Mouse (Mus musculus): ENCODE data around the gene Dcp1a. TPM values are rescaled to one million over a fixed set of nuclear protein-coding genes. Genes with fewer than 3 reads are reported as not detected.

Dcp1a gene
- total RNA-seq, 2 experiments from 2014 or later, result 7.2 to 8.1 TPM

DNA sequence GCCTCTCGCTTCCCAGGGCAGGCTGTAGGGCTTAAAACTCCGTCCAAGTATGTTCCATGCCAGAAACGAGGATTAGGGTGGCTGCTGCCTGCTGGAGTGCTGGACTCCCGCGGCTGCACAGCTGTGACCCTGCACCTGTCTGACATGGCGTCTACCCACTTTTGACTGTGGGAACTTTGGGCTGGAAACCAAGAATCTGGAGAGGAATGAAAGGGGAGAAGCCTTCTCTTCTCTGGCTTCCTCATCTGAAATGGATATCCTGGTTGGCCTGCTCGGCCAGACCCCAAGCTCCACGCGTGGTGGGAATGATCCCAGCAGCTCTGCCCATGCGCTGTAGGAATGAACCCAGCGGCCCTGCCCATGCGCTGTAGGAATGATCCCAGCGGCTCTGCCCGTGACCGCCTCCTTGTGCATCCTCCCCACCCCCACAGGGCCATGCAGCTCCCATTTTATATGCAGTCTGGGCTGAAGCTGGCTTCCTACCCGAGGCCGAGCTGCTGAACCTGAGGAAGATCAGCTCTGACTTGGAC is 80.1 kb downstream of the Dcp1a start:
- peak; percentile 82 for DNase-seq (ENCODE audit: low spot score)

DNA sequence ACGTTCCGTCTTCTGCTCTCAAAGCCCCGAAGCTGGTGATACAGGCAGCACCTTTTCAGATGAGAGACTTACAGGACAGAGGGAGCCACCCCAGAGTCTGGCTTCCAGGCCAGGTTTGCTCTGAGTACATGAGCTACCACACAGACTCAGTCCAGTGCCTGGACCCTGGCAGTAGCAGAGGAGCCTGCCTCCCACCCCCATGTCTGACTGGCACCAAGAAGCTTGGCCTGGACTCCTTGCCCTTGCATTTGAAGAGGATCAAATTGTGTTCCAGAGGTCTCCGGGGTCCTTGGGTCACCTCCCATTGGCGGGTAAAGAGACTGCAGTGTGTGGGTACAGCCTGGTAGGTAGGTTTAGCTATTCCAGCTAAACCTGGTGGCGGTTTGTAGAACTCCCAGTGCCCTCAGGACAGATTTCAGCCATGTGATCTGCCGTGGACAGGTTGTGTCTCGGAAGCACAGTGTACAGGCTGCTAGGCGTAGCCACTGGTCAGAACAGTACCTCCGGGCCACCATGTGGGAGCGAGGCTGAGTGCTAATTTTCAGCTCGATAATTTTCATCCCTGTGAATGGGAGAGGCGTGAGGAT is 81.6 kb downstream of the Dcp1a start:
- DNase-seq (ENCODE audit: low spot score), result no peak

DNA sequence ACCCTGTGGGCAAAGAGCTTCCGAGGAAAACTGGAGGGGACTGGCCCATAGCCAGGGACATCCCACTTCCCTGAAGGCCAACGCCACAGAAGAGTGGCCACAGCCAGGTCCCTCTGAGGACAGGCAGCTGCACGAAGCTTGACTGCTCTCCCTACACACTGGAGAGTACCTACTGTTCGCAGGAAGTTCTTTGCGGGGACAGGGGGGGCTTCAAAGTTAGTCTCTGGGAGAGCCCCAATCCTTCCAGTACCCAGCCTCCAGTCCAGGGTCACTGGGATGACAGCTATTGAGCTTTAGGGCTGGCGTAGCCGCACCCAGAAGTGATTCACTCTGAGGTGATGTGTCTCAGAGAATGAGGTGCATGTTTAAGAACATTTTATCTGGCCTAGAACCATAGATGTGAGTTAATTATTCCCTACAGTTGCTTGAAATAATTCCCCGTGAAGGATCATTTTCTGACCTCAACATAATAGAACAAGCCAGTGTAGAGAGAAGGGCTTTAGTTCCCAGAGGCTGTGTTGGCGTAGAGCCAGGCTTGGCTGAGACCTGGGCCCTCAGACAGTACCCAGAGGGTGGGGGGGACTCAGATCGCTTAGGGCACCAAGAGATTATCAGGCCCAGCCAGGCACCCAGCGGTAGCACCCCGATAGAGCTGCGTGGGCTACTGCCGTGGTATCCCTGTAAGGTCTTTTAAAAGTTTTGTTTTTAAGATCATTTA is 82.3 kb downstream of the Dcp1a start:
- DNase-seq (ENCODE audit: low spot score), result no peak

DNA sequence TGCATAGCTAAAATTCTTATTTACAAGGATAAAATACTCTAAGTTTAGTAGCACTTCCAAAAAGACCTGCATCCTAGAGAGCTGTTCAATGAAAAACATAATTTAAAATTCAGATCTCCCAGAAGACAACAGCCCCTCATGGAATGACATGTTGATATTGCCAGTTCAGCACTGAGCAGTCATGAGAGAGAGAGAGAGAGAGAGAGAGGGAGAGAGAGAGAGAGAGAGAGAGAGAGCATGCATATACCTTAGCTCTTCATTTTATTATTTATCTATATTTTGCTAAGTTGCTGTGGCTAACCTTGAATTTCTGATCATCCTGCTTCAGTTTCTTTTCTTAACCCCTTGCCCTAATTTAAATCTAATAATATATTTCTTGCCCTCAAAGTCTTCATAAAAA is 83.0 kb downstream of the Dcp1a start:
- DNase-seq (ENCODE audit: low spot score), result no peak

DNA sequence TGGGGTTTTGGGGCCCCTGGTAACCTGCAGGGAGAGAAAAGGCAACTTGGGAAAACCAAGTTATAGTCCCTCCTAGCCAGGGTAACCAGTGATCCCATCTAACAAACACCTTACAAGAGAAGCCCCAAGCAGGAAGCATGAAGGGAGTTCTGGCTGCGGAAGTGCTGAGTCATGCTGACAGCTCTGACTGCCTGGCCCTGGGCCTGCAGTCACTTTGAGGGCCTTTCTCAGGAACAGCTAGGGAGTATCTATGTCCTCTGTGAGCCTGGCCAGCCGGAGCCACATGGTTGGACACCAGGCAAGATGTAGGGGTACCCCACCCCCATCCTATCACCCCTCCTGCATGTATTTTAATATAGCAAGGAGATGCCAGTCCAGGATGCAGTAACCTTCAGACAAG is 85.1 kb downstream of the Dcp1a start:
- peak; percentile 79 for DNase-seq (ENCODE audit: low spot score)

DNA sequence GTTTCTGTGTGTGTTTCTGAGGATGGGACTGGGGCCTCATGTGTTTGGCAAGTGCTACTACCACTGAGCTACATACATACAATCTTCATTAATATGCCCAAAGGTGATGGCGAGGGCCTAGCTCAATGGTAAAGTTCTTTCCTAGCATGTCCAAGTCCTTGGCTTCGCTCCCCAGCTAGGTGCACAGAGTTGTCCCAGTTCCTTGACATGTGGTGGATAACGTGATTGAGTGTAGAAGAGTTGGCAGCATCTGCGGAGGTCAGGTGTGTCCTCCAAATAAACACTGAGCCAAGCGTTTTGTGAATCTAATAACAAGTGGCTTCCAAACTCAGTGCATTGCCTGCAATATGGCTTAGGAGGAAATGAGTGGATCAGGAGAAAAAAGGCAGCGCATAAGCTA is 87.0 kb downstream of the Dcp1a start:
- no peak for DNase-seq (ENCODE audit: low spot score)

DNA sequence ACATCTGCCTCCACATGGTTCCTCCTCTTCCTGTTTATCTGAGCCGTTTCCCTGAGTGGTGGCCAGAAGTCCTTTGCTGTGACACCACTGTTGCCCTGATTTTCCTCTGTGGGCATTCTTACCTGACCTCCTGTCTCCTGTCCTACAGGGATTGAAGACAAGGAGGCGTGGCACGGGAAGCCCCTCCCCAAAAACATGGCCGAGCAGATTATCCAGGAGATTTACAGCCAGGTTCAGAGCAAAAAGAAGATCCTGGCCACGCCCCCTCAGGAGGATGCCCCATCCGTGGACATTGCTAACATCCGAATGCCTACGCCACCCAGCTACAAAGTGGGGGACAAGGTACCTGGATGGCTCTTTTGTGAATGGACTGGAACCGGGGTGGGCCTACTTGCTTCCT is 88.7 kb downstream of the Dcp1a start:
- DNase-seq (ENCODE audit: low spot score), result no peak

DNA sequence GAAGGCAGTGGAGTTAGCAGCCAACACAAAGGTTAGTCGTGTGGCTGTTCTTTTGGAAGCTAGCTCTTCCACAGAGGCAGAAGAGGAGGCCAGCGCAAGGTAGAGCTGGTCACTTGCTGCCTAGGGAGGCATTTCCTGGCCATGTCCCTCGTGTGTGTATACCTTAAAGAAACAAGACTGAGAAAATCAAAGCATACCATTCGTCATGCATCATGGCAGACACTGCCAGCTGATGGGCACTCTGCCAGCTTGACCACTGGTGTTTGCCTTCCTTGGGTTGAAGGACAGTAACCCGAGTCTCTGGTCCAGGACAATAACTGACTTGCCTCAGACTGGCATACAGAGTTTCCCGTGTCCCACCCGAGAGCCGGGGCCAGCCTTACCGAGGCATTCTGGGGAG is 91.0 kb downstream of the Dcp1a start:
- no peak for DNase-seq (ENCODE audit: low spot score)

DNA sequence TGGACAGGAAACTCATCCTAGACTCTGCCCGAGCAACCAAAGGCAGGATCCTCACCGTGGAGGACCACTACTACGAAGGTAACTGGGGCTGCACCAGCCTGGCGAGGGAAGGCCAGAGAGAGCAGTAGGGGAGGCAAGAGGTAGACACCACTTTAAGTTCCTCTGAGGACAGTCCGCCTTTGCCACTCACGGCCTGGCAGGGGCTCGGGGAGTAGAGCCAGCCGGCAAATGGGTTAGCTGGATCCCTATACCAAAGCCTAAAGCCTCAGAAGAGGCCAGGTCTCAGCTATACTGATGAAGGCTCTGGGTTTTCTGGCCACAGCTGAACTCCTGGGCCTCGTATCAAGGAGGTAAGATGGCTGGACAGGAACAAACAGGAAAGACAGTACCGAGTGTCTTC is 92.9 kb downstream of the Dcp1a start:
- peak; percentile 48 for DNase-seq (ENCODE audit: low spot score)

DNA sequence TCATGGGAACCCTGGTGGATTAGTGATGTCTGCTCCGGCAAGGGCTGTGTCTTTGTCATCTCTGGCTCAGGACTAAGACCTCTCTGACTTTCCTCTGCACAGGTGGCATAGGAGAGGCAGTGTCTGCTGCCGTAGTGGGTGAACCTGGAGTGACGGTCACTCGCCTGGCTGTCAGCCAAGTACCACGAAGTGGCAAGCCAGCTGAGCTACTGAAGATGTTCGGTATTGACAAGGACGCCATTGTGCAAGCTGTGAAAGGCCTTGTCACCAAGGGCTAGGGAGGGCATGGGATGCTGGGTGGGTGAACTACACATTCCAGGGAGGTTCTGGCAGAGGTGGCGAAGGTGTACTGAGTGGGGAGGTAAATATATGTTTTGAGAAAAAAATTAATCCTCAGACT is 93.9 kb downstream of the Dcp1a start:
- no peak for DNase-seq (ENCODE audit: low spot score)

DNA sequence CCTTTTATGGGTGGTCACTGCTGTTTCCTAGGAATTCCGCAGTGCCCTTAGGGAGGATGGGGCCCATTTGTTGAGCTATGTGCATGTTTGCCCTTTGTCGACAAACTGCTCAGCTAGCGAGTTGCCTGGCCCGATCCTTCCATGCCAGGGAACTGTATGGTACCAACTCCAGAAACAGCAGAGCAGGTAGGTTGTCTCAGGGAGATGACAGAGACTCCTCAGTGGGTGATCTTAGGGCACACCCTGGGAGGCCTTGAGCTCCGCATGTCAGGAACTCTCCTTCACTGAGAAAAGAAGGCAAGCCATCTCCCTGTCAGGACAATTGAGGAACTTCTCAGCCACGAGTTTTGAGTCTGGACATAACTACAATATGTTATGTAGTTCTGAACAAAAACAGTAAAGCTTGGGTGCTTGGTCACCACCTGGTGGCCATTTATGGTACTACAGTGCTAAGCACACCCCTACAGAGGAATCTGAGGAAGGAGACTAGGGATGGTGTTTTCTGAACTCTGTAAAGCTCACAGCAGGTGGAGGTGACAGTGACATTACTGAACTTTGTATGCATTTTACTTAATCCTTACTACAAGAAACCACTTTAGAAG is 94.7 kb downstream of the Dcp1a start:
- DNase-seq (ENCODE audit: low spot score), result peak; percentile 79

DNA sequence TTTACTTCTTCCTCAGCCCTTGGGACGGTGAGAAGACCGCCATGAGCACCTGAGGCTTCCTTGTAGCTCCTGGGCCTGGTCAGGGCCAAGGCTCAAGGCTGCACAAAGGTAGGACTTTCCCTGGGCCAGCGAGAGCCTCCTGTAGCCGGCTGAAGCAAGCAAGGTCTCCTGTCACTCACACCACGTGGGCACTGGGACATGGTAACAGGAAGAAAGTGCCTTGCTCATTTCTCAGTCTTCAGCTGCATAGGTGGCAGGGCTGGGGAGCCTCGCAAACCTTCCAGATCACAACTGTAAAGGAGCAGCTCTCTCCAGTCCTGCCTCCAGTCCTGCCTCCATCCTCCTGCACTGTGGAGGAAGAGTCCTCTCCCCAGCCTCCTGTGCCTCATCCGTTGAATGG is 96.5 kb downstream of the Dcp1a start:
- no peak for DNase-seq (ENCODE audit: low spot score)

DNA sequence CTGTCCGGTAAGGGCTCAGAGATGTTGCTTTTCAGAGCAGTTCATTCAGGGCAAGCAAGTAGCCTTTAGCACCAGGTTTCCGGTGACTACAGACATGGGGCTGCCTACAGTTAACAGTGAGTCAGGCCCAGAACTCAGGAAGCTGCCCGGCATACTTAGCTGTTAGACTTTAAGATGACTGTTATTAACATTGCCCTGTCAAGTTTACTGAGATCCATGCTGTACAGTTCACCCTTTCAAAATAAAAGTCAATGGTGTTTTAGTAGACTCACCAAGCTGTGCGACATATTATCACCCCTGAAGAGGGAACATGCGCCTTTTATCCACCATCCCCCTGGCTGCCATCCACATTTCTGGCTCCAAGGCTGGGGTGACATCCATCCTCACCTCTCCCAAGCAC is 96.9 kb downstream of the Dcp1a start:
- no peak for DNase-seq (ENCODE audit: low spot score)

Small RNA genes within 50 kb of the gene (microRNA-seq; reads per million reads assigned to microRNA genes)
- 3.1 reads per million for gene Mir3076

Other genes starting within 250 kb of the Dcp1a start
- gene Cacna1d, start 11.9 kb downstream of the Dcp1a start, total RNA-seq (2021), result under 1 TPM; 0.26 to 0.37 TPM
- gene Tkt, start 68.8 kb downstream of the Dcp1a start, total RNA-seq (2021), result 10 to 100 TPM; 10.8 to 10.9 TPM
- gene Prkcd, start 146.7 kb downstream of the Dcp1a start, total RNA-seq (2021), result 10 to 100 TPM in 1 of 2 experiments, 1 to 10 TPM in 1; 7.8 to 10.4 TPM
- 1 to 10 TPM; 4.7 to 5.1 TPM for gene Rft1, start 174.8 kb downstream of the Dcp1a start, total RNA-seq (2021)
- 10 to 100 TPM; 11.4 to 14.1 TPM for gene Sfmbt1, start 235.3 kb downstream of the Dcp1a start, total RNA-seq (2021)

All from gastrocnemius, adult 18-20 months (tissue).